Mouse (Mus musculus) megakaryocyte, adult 5-6 weeks (primary cell): ENCODE measurements around the gene Prokr1. TPM values are rescaled to one million over a fixed set of nuclear protein-coding genes. Genes with fewer than 3 reads are reported as not detected.
"Not testable (repeated sequence)": the region's sequence is repeated elsewhere in the genome, so short reads cannot be mapped to it uniquely, and the experiment has no call there.

Experiments used
- ATAC-seq: 2 replicates; pipeline ENCODE4 v1.8.0; 2016; ENCODE audit warnings: mild to moderate bottlenecking, inconsistent platforms; ENCODE audit not compliant: poor library complexity, severe bottlenecking
- total RNA-seq, 2 experiments: library from RNA; stranded (forward) in 1 of 2; stranded (reverse) in 1 of 2; fragments of 153-499, 151-499 nt in 1 of 2; fragments of 221-1000, 200-1000 nt in 1 of 2; gene quantifications; 2 replicates each; pipeline versions ENCODE4 v1.2.3 to v1.2.4; 2015 to 2017

Prokr1 gene
- 0.11 and 0.29 TPM in 2 replicates for total RNA-seq (2015)
- 0.08 and 0.26 TPM in 2 replicates for total RNA-seq (2017)

DNA sequence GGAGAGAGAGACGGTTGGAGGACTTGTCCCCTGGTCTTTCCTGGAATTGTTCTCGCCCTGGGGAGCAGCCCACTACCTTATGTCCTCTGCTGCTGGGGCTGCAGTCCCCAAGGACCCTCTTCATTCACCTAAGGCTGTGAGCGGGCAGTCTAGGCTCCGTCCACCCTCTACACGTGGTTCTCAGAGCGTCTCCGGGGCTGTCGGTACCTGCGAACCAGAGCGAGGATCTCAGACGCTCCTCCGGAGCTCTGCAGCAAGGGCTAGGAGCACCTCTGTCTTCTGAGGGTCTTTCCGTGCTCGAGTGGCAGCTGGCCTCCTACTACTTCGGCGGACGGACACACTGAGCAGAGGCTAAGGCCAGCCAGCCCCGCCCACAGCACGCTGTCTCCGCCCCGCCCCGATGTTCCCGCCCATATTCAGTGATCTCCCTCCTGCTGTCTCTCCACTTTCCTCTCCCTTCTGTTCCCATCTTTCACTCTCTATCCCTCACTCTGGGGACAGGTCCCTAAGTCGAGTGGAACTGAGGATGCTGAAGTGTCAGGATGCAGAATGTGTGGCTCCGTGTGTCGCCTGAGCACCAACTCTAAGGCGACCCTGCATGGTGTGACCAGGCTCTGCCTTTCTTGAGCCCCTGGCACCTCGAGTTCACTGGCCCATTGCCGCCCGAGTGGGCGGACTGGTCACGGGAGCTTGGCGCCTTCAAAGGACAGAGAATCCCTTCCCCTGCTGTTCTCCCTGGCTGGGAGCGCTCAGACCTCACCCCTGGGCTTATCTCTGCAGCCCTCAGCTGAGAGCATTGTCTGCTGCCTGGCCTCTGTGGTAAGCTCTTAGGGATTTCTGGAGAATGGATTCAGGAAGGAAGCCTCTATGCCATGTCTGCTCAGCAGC, at the start of gene Prokr1:
Gene Prokr1, minus strand, starts transcription at position 350 of the 888 bp plus-strand sequence.
- ATAC-seq = peak; percentile 92

DNA sequence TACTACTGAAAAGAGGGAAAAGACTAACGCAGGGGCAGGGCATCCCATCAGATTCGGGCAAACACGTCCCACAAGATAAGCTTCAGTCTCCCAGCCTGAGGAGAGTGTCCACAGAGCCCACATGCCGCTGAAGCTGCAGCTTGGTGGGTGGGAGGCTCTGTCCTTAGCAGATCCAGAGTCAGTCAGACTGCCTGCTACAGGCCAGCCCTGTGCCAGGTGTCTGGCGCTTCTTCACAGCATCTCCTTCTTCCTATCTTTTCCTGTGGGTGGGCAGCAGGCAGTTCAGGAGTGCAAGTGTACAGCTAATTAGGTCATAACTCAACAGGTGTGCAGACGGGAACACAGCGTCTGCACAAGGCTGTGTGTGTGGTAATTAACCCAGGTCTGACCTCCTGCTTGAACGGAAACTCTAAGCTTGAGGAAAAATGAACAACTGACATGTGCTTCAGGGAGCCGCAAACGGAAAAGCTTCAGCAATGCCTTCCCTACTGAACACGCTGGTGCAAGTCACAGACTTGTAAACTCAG, 47.7 kb upstream of the Prokr1 start:
- ATAC-seq = no peak

DNA sequence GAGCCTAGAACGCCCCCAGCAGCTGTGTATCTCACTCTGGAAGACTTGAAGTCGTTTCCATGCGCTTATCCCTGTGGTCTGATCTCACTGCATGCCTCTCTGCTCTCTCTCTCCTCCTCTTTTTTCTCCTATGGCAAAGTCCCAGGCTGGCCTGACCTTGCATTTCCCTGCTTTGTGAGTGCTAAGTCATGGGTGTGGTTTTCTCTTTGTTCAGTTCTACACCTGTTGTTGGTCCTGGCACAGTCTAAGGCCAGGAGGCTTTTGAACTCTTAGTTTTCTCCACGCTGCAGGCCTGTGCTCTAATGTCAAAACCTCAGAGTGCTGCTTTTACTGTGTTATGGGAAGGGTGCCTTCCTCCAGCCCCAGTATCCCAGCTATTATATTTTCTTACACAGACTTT, 41.6 kb upstream of the Prokr1 start:
- ATAC-seq = no peak

DNA sequence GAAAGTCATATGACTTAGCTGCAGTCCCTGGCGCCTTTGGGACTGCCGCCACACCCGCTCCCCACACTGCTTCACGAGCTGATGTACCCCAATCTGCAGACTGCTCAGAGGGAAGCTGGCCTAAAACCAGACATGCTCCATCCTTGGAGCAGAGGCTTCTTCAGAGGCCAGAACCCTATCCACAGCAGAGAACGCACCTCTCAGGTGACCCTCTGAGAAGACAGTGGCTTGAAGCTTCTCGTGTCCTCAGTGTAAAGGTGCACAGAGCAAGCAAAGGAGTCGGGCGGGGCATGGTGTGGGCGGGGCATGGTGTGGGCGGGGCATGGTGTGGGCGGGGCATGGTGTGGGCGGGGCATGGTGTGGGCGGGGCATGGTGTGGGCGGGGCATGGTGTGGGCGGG, 38.4 kb upstream of the Prokr1 start:
- not testable (repeated sequence) for ATAC-seq

DNA sequence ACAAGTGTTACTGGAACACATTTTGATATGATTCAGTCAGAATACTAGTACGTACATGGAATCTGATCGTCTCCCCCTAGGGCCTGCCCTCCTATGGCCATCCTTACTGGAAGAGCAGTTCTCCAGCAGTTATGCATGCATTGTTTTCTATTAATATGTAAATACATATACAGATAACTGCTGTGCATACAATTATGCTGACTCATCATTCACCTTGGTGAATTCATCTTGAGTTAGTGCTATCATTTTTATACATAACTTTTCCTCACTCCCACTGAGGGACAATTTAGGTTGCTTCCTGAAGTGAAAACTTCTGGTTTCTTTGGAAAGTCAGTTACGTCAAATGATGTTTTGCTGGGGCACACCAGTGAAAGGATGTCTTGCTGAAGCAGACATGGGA, 32.6 kb upstream of the Prokr1 start:
- no peak for ATAC-seq

DNA sequence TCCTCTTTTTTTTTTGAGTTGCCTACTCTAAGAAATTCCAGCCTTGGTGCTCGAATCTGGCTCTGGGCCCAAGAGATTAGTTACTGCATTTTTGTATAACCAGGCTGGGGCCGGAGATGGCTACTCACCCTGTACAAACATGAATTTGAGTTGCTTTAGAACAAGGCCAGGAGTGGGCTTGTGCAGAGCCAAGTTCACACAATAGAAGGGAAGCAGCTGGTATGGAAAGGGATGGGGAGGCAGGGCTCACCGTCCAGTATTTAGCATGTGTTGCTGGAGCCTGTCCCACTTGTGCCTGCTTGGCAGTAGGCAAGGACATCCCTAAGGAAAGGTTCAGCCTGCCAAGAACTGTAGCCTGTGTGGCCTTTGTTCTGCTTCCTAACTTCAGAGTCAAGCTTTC, 30.7 kb upstream of the Prokr1 start:
- no peak for ATAC-seq

DNA sequence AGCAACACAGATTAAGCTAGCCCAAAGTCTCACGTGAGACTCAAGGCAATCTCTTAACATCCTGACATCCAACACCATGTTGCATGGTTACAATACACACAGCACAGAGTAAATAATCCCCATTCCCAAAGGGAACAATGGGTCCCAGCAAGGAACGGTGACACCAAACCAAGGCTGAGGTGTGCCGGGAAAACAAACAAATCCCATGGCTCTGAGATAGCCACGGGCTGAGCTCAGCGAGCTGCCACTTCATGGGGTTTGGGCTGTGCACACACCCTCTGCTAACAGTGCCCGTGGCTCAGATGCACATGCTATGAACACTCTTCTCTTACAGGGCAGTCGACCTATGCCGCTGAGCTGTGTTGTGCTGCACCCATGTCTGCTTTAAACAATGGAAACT, 27.5 kb upstream of the Prokr1 start:
- ATAC-seq = no peak

DNA sequence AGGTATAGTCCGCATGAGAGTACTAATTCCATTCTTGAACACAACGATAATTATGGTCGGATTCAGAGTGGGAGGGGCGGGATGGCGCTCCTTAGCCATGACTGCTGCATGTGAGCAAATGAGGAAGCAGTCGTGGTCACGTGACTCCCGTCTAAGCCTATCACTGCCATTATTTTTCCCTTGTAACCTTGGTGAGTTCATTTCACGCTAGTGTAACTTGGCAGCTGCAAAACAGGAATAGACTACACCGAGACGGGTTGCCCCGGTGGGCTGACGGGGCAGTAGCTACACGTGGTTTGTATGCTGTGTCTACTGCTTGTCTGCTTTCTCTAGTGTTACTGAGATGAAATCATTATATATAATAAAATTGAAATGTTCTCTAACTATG, 25.1 kb upstream of the Prokr1 start:
- ATAC-seq = no peak

DNA sequence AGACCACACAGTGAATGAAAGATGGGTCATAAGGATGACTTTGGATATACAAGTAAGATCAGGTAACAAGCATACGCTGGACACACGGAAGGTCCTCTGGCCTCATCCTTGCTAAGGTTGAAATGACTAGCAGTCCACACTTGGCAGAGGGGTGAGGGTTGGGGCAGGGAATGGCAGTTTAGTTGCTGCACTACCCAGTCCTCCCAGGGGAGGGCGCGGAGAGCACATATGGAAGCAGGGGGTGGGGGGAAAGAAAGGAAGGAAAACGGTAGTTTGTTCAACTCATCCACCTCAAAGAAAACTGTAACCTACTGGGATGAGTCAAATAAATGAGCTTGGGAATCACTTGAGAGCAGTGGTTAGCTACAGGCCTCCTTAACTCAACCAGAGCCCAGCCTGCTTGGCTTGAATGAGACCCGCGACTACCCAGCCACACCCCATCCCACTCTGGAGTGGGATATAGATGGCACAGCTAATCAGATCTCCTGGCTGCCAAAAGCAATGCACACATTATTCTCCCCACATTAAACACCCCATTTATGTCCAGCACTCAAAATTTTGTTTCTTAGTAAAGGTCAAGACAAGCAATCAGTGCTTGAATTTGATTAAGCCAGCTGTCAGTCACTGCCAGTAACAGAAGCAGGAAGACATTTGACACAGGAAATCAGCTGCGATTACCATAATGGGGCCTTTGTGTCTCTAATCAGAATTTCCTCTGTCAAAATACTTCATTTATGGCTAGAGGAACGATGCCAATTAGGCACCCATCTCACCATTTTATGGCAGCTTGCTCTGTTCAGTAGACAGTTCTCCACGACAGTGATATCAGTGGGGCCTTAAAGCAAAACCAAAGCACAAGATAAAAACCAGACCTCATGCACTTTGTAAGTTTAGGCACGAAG, 24.5 kb upstream of the Prokr1 start:
- ATAC-seq = peak; percentile 69

DNA sequence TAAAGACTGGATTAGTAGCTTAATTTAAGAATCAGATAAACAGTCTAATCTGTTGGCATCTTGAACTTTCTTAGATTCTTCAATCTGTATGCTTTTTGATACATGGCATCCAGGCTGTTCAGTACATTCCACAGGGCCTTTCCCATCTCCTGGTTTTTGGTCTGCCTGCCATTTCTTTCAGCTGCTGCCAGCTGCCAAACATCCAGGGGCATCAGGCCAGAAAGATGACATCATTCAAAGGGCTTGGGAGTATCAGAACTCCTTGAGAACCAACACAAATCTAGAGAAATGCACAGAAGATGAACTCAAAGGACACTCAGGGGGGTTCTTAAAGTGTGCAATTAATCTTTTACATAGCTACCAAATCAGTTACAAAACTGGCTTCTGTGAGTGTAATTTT, 9.3 kb upstream of the Prokr1 start:
- ATAC-seq = no peak

DNA sequence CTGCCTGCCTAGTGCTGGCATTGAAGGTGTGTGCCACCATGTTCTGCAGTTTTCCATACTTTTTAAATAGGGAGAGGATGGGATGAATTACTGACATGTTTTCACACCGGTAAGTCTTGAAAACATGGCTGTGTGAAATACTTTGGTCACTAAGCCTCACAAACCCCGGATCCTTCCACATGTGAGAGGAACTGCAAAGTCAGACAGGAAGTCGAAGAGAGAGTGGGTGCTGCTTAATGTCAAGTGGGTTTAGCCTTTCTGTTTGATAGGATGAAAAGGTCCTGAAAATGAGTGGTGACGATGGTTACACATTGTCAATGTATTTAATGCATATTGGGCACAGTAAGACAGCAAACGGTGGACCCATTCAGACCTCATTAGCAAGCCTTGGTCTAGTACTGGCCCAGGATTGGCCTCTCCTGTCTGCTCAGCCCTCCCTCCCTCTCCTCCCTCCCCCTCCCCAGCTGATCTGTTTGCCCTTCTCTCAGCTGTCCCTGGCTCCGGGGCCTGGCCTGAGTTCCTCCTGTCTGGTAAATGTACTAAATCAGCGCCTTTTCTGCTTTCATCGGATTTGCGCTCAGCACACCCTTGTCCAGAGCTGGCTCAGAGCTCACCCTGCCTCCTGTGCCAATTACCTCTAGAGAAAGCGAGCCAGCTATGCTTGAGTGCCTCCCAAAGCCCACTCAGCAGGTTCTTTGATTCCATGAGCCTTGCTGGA, 6.7 kb upstream of the Prokr1 start:
- no peak for ATAC-seq

DNA sequence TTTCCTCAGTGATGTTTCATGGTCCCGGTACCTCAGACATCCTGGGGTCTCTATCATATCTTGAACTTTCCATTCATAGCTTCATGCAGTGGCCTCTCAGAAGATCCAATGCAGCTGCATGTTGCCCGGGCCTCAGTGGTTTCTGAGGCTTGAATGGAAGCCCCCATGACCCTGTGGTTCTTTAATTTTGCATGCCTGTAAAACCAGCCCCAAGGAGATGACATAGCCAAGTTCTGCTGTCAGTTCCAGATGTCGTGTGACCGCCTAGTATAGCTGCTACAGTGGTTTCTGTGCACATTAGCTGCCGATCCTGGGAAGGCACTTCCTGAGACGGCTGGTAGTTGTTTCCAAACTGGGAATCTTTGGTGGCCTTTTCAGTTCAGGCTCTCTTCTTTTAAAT, 3.6 kb upstream of the Prokr1 start:
- ATAC-seq = no peak

DNA sequence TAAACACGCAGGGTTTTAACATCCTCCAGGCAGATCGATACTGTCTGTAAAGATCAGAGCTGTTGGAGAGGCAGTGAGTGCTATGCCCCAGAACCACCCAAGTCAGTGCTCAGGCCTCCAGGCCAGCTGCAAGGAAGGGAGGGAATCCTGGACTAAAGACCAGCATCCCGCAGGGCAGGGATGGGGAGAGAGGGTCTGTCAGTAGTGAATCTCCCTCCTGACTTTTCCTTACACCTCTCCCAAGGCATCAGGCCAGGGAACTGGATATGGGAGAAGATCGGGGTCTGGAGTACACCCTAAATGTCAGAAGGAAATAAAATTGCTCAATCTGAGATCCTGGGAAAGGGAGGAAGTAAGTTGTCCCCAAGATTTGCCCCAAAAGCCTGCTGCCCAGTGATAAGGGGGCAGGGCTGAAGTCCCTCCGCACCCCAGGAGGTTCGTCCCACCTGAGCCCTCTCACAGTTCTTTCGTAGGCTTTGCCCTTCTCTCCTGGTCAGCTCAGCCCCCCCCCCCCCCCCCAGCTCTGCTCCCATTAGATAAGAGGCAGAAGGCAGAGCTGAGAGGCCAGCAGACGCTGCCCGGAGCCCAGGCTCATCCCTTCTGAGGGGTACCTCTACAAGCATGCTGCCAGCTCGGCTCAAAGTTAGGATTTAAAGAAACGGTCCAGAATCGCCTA, 687 bp downstream of the Prokr1 start:
- peak; percentile 30; the same call in 1 of the 2 replicates for ATAC-seq

DNA sequence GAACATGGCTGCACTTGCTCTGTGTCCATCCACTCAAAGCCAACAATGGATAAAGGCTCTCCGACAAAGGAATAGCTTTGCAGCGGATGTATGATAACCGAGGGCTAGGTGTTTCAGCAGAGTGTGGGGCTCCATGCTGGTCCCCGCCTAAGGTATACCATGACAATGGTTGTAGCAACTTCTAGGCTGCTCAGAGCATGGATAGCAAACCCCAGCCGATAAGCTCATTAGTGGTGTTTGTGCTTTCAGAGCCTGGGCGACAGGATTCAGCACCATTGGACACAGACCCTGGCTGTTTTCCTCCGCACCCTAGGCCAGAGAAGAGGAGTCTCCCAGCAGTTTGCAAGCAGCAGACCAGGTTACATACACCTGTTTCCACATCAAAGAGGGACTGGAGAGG, 6.6 kb downstream of the Prokr1 start:
- no peak for ATAC-seq

DNA sequence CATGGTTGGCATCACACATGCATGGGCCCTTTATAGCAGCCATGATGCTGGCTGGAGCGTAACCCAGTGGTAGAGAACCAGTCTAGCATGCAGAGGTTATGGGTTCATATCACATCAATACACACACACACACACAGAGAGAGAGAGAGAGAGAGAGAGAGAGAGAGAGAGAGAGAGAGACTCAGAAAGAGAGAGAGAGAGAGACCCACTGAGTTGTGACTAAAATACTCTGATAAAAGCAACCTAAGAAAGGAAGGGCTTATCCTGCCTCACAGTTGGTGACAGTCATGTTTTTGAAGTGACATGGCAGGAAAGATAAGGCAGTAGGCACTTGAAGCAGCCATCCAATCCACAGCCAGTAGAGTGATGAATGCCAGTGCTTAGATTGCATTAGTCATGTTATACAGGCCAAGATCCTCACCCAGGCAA, 7.3 kb downstream of the Prokr1 start:
- 0 out of 2 replicates have a peak, but pooled peaks have one; percentile 24 for ATAC-seq

DNA sequence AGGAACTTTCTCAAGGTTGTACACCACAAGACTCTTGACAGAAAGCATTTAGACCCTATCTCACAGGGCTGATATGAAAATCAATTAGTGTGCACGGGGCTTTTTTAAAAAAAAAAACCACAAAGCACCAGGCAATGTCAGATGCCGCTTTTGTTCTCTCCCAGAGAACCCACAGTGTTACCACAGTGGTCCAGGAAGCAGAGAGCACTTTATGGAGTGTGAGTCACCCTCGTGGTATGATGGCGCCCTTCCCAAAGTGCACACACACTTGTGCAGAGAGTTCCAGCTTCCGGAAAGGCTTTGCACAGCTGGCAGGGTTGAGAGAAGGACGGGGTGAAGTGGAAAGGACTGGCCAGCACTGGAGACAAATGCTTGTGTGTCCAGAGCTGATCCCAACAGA, 8.1 kb downstream of the Prokr1 start:
- ATAC-seq = no peak

DNA sequence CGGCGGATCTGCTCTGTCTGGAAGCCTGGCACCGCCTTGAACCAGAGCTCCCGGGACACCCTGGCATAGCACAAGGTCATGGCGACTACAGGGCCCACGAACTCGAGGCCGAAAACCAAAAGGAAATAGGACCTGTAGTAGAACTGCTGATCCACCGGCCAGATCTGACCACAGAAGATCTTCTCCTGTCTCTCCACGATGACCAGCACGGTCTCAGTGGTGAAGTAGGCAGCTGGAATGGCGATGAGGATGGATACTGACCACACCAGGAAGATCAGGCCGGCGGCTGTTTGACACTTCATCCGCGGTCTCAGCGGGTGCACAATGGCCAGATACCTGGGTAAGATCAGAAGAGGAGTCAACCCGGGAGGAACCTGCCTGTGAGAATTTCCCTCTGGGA, 9.0 kb downstream of the Prokr1 start:
- no peak for ATAC-seq

DNA sequence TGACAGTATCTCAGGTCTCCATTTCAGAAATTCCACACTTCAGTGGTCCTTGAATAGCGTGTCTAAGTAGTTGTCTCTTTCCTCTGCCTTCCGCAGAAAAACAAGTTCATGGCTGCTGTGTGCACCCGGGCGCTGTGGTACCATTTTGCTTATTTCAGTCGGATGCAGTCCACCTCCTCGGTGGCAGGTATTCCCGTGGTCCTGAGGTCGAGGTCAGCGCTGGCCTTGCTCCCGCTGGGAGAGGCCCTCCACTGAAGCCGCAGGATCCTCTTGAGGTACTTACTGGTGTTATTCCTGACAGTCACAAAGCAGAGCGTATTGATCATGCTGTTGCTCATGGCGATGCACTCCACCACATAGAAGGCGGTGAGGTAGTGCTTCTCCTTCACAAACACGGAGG, 9.5 kb downstream of the Prokr1 start:
- ATAC-seq = no peak

DNA sequence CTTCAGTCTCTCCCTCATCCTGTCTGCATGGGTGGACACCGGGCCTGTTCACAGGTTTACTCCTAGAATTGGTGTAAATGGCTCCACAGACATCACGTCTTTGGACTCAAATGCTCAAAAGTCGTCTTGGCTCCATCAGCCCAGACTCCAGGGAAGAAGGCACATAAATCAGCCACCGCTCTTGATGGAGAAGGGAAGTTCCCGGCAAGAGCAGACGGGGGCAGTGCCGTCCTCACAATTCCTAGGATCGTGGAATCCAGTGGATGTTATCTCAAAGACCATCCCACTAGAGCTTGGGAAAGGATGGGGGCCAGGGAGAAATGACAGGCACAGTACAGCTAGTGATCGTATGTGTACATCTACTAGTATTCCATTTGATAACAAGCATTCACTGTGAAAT, 12.3 kb downstream of the Prokr1 start:
- ATAC-seq = no peak

DNA sequence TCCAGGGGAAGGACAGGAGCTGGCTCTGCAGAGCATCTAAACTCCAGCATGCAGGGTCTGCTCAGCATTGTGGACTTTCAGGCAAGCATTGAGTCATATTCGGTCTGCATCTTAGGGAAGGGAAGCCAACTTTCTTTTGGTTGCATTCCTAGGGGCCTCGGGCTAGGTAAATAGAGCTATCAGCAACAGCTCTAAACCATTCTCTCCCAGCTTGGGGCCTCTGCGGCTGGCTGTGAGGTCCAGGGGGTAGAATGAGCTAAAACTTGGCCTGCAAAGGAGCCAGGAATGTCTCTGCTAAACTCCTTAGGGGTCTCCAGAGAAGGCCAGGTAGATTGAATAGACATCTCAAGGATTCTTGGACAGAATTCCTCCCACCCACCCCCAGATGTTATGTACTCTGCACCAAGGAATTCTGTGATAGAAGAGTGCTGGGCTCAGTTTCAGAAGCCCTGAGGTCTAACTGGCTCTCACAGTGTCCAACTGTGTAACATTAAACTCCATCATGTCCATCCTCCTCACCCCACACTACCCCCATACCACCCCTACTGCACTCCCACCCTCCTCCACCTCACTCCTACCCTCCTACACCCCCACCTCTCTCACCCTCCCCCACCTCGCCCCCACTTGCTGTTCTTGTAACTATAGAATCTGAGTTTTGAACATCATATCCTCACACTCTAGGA, 13.8 kb downstream of the Prokr1 start:
- no peak for ATAC-seq
